Mouse (Mus musculus) embryonic facial prominence, embryonic 10.5 days (tissue): ENCODE results near the gene Lilra5. TPM values are rescaled to one million over a fixed set of nuclear protein-coding genes. Genes with fewer than 3 reads are reported as not detected.

Experiments
- DNase-seq: peaks from one replicate; pipeline ENCODE4 v3.0.0-alpha.2; 2017; ENCODE audit warnings: low spot score
- H3K27ac ChIP-seq: fragments of 300-500 bp; sonication (generic); replicated peaks from 2 replicates; pipeline ENCODE4 v1.5.1; 2016; ENCODE audit warnings: mild to moderate bottlenecking
- H3K27me3 ChIP-seq: fragments of 300-500 bp; sonication (generic); replicated peaks from 2 replicates; pipeline ENCODE4 v1.6.1; 2016; ENCODE audit warnings: low read depth, mild to moderate bottlenecking; ENCODE audit not compliant: poor library complexity, severe bottlenecking
- H3K36me3 ChIP-seq: fragments of 300-500 bp; sonication (generic); replicated peaks from 2 replicates; pipeline ENCODE4 v1.6.1; 2016; ENCODE audit warnings: mild to moderate bottlenecking, moderate library complexity
- H3K4me1 ChIP-seq: fragments of 300-500 bp; sonication (generic); 2 replicates; pipeline ENCODE4 v1.6.1; 2016
- H3K4me3 ChIP-seq: fragments of 300-500 bp; sonication (generic); 2 replicates; pipeline ENCODE4 v1.5.1; 2016; ENCODE audit warnings: mild to moderate bottlenecking, moderate library complexity
- H3K9me3 ChIP-seq: fragments of 300-500 bp; sonication (generic); 2 replicates; pipeline ENCODE4 v1.6.1; 2016; ENCODE audit warnings: mild to moderate bottlenecking
- WGBS: fragments of 180-500 bp; shearing (Covaris S2); methylation state at CpG from one replicate; pipeline ENCODE4 v1.1.7; 2016; 5-methylcytosine and 5-hydroxymethylcytosine counted together
- polyA plus RNA-seq: library from polyadenylated mRNA; unstranded; fragments of >200 nt; fragmentation: Nextera tagmentation; extraction: Ambion mirVana; gene quantifications from 2 replicates; pipeline ENCODE4 v1.2.1, GENCODE M21; 2016

Lilra5 gene
- polyA plus RNA-seq, 1 experiment from 2014 or later, result not detected

- no peaks in the 10 kb centered on the region for H3K27me3 ChIP-seq
- no peak overlapping the region for H3K4me3 ChIP-seq
- H3K9me3 ChIP-seq, result peaks cover 8% of the 10 kb centered on the region; the same call in 1 of the 2 replicates
- WGBS, result 76% methylated on average over 5 of the region's 5 CpGs
- H3K27ac ChIP-seq, result no peak overlapping the region
- DNase-seq, result no peak
- H3K36me3 ChIP-seq, result no peaks in the 10 kb centered on the region
- no peaks in the 10 kb centered on the region for H3K4me1 ChIP-seq
These were observed 55.1 kb downstream of the Lilra5 start for GRCm38 (mm10) chr7:4292638-4293037.

Other genes with a start within 250 kb of the Lilra5 start
- 0.13 and 0.22 TPM in 2 replicates for gene Lair1, start 174.6 kb upstream of the Lilra5 start, polyA plus RNA-seq
- gene Ttyh1, start 118.3 kb upstream of the Lilra5 start, polyA plus RNA-seq, result 10.5 and 10.9 TPM in 2 replicates
- gene Leng8, start 100.7 kb upstream of the Lilra5 start, polyA plus RNA-seq, result 68.1 and 68.2 TPM in 2 replicates
- gene Leng9, start 87.4 kb upstream of the Lilra5 start, polyA plus RNA-seq, result 1.4 and 1.7 TPM in 2 replicates
- 32.7 and 34.9 TPM in 2 replicates for gene Cdc42ep5, start 72.9 kb upstream of the Lilra5 start, polyA plus RNA-seq
- gene Ncr1, start 100.0 kb downstream of the Lilra5 start, polyA plus RNA-seq, result not detected in 2 replicates
- gene Gp6, start 160.0 kb downstream of the Lilra5 start, polyA plus RNA-seq, result 0.24 and 0.31 TPM in 2 replicates
- gene Rdh13, start 207.9 kb downstream of the Lilra5 start, polyA plus RNA-seq, result 35.5 and 36.9 TPM in 2 replicates
- 4.8 and 5.3 TPM in 2 replicates for gene Eps8l1, start 222.9 kb downstream of the Lilra5 start, polyA plus RNA-seq